Mouse (Mus musculus): Measurements from ENCODE around the gene Ndufa7. TPM values are rescaled to one million over a fixed set of nuclear protein-coding genes. Genes with fewer than 3 reads are reported as not detected.
"Not testable (repeated sequence)": the region's sequence is repeated elsewhere in the genome, so short reads cannot be mapped to it uniquely, and the experiment has no call there.

Gene Ndufa7
- polyA plus RNA-seq, 1 experiment from 2014 or later: 592 TPM

- Histone ChIP-seq H3K9me3 (ENCODE audit: control insufficient read depth, low read depth, low read length) (no peaks in the 10 kb centered on the region), H3K27ac (ENCODE audit: low read length) (no peak overlapping the region), H3K27me3 (ENCODE audit: control insufficient read depth, insufficient read depth, low read length) (no peaks in the 10 kb centered on the region), H3K4me2 (replicated peaks; ENCODE audit: low read depth, low read length) (peak overlapping the region; percentile 92), H3K4me1 (ENCODE audit: control insufficient read depth, insufficient read depth, low read length) (peaks cover 10% of the 10 kb centered on the region; the same call in 1 of the 2 replicates), H3K36me3 (ENCODE audit: control insufficient read depth, insufficient read depth, low read length) (peaks cover 22% of the 10 kb centered on the region; the same call in 1 of the 2 replicates), H3K4me3 (ENCODE audit: low read depth, low read length) (peak overlapping the region; percentile 48; the same call in 1 of the 2 replicates), H3K9ac (replicated peaks; ENCODE audit: low read depth, low read length) (peak overlapping the region; percentile 71; the same call in 1 of the 2 replicates)
- ATAC-seq (ENCODE audit: insufficient number of reproducible peaks, insufficient read depth, low FRiP score, low read depth): no peak
- 59% methylated on average over 5 of the region's 5 CpGs for WGBS
Measured at GRCm38 (mm10) chr17:33816612-33817011, 7.8 kb upstream of the Ndufa7 start.

GRCm38 (mm10) chr17:33817184-33817968 is 7.0 kb upstream of the Ndufa7 start:
- Histone ChIP-seq H3K9ac (replicated peaks; ENCODE audit: low read depth, low read length) (peak overlapping the region; percentile 71), H3K27ac (ENCODE audit: low read length) (peak overlapping the region; percentile 85), H3K27me3 (ENCODE audit: control insufficient read depth, insufficient read depth, low read length) (no peaks in the 10 kb centered on the region), H3K4me2 (replicated peaks; ENCODE audit: low read depth, low read length) (peak overlapping the region; percentile 92), H3K9me3 (ENCODE audit: control insufficient read depth, low read depth, low read length) (no peaks in the 10 kb centered on the region), H3K4me3 (ENCODE audit: low read depth, low read length) (peak overlapping the region; percentile 48), H3K36me3 (ENCODE audit: control insufficient read depth, insufficient read depth, low read length) (peaks cover 30% of the 10 kb centered on the region), H3K4me1 (ENCODE audit: control insufficient read depth, insufficient read depth, low read length) (peaks cover 10% of the 10 kb centered on the region)
- ATAC-seq (ENCODE audit: insufficient number of reproducible peaks, insufficient read depth, low FRiP score, low read depth): peak; percentile 97
- under 1% methylated on average over 89 of the region's 89 CpGs for WGBS

- Histone ChIP-seq H3K4me3 (ENCODE audit: low read depth, low read length) (peak overlapping the region; percentile 48), H3K27me3 (ENCODE audit: control insufficient read depth, insufficient read depth, low read length) (no peaks in the 10 kb centered on the region), H3K9ac (replicated peaks; ENCODE audit: low read depth, low read length) (peak overlapping the region; percentile 71; the same call in 1 of the 2 replicates), H3K4me1 (ENCODE audit: control insufficient read depth, insufficient read depth, low read length) (peaks cover 14% of the 10 kb centered on the region), H3K27ac (ENCODE audit: low read length) (peak overlapping the region; percentile 70; the same call in 1 of the 2 replicates), H3K9me3 (ENCODE audit: control insufficient read depth, low read depth, low read length) (no peaks in the 10 kb centered on the region), H3K36me3 (ENCODE audit: control insufficient read depth, insufficient read depth, low read length) (peaks cover 35% of the 10 kb centered on the region), H3K4me2 (replicated peaks; ENCODE audit: low read depth, low read length) (peak overlapping the region; percentile 92)
- peak; percentile 15 for ATAC-seq (ENCODE audit: insufficient number of reproducible peaks, insufficient read depth, low FRiP score, low read depth)
- 15% methylated on average over 33 of the region's 33 CpGs for WGBS
Measured at GRCm38 (mm10) chr17:33817969-33818643, 6.3 kb upstream of the Ndufa7 start.

- no peak for ATAC-seq (ENCODE audit: insufficient number of reproducible peaks, insufficient read depth, low FRiP score, low read depth)
Measured at GRCm38 (mm10) chr17:33822436-33822959, 1.9 kb upstream of the Ndufa7 start.

GRCm38 (mm10) chr17:33823171-33823570 is 1.2 kb upstream of the Ndufa7 start:
- peak overlapping the region; percentile 12; the same call in 1 of the 2 replicates for H3K27ac ChIP-seq (ENCODE audit: low read length)
- not testable (repeated sequence) for ATAC-seq (ENCODE audit: insufficient number of reproducible peaks, insufficient read depth, low FRiP score, low read depth); H3K27me3 ChIP-seq (ENCODE audit: control insufficient read depth, insufficient read depth, low read length); H3K9me3 ChIP-seq (ENCODE audit: control insufficient read depth, low read depth, low read length)
- peak overlapping the region; percentile 69 for H3K4me3 ChIP-seq (ENCODE audit: low read depth, low read length)
- peak overlapping the region; percentile 92 for H3K4me2 ChIP-seq (replicated peaks; ENCODE audit: low read depth, low read length)
- H3K4me1 ChIP-seq (ENCODE audit: control insufficient read depth, insufficient read depth, low read length): peaks cover 13% of the 10 kb centered on the region
- H3K9ac ChIP-seq (replicated peaks; ENCODE audit: low read depth, low read length): peak overlapping the region; percentile 83
- H3K36me3 ChIP-seq (ENCODE audit: control insufficient read depth, insufficient read depth, low read length): peaks cover 35% of the 10 kb centered on the region
- 77% methylated on average over 8 of the region's 8 CpGs for WGBS

More at GRCm38 (mm10) chr17:33822436-33822959, 1.9 kb upstream of the Ndufa7 start:
- Histone ChIP-seq H3K4me2 (replicated peaks; ENCODE audit: low read depth, low read length) (peak overlapping the region; percentile 92; the same call in 1 of the 2 replicates), H3K27ac (ENCODE audit: low read length) (no peak overlapping the region), H3K4me3 (ENCODE audit: low read depth, low read length) (no peak overlapping the region), H3K9ac (replicated peaks; ENCODE audit: low read depth, low read length) (no peak overlapping the region), H3K36me3 (ENCODE audit: control insufficient read depth, insufficient read depth, low read length) (peaks cover 35% of the 10 kb centered on the region), H3K4me1 (ENCODE audit: control insufficient read depth, insufficient read depth, low read length) (peaks cover 17% of the 10 kb centered on the region), H3K27me3 (ENCODE audit: control insufficient read depth, insufficient read depth, low read length) (no peaks in the 10 kb centered on the region), H3K9me3 (ENCODE audit: control insufficient read depth, low read depth, low read length) (no peaks in the 10 kb centered on the region)
- 82% methylated on average over 1 of the region's 1 CpGs for WGBS

- H3K9me3 ChIP-seq (ENCODE audit: control insufficient read depth, low read depth, low read length); H3K27me3 ChIP-seq (ENCODE audit: control insufficient read depth, insufficient read depth, low read length); ATAC-seq (ENCODE audit: insufficient number of reproducible peaks, insufficient read depth, low FRiP score, low read depth): not testable (repeated sequence)
- Histone ChIP-seq H3K9ac (replicated peaks; ENCODE audit: low read depth, low read length) (peak overlapping the region; percentile 85), H3K4me1 (ENCODE audit: control insufficient read depth, insufficient read depth, low read length) (peaks cover 12% of the 10 kb centered on the region), H3K4me2 (replicated peaks; ENCODE audit: low read depth, low read length) (peak overlapping the region; percentile 63), H3K27ac (ENCODE audit: low read length) (peak overlapping the region; percentile 86; the same call in 1 of the 2 replicates), H3K4me3 (ENCODE audit: low read depth, low read length) (peak overlapping the region; percentile 69), H3K36me3 (ENCODE audit: control insufficient read depth, insufficient read depth, low read length) (peaks cover 34% of the 10 kb centered on the region)
- 5% methylated on average over 6 of the region's 6 CpGs for WGBS
Measured at GRCm38 (mm10) chr17:33824997-33825330, 592 bp downstream of the Ndufa7 start.

GRCm38 (mm10) chr17:33825462-33825861 is 1.1 kb downstream of the Ndufa7 start:
- WGBS: 85% methylated on average over 8 of the region's 8 CpGs
- Histone ChIP-seq H3K4me3 (ENCODE audit: low read depth, low read length) (peak overlapping the region; percentile 69), H3K27me3 (ENCODE audit: control insufficient read depth, insufficient read depth, low read length) (no peaks in the 10 kb centered on the region), H3K4me2 (replicated peaks; ENCODE audit: low read depth, low read length) (peak overlapping the region; percentile 63), H3K4me1 (ENCODE audit: control insufficient read depth, insufficient read depth, low read length) (peaks cover 12% of the 10 kb centered on the region), H3K9me3 (ENCODE audit: control insufficient read depth, low read depth, low read length) (no peaks in the 10 kb centered on the region), H3K36me3 (ENCODE audit: control insufficient read depth, insufficient read depth, low read length) (peaks cover 34% of the 10 kb centered on the region), H3K9ac (replicated peaks; ENCODE audit: low read depth, low read length) (peak overlapping the region; percentile 85), H3K27ac (ENCODE audit: low read length) (no peak overlapping the region)
- no peak for ATAC-seq (ENCODE audit: insufficient number of reproducible peaks, insufficient read depth, low FRiP score, low read depth)

GRCm38 (mm10) chr17:33826850-33827249 is 2.5 kb downstream of the Ndufa7 start:
- peaks cover 30% of the 10 kb centered on the region for H3K36me3 ChIP-seq (ENCODE audit: control insufficient read depth, insufficient read depth, low read length)
- no peak overlapping the region for H3K9ac ChIP-seq (replicated peaks; ENCODE audit: low read depth, low read length)
- ATAC-seq (ENCODE audit: insufficient number of reproducible peaks, insufficient read depth, low FRiP score, low read depth): no peak
- no peaks in the 10 kb centered on the region for H3K9me3 ChIP-seq (ENCODE audit: control insufficient read depth, low read depth, low read length)
- no peak overlapping the region for H3K27ac ChIP-seq (ENCODE audit: low read length)
- 0% methylated on average over 3 of the region's 3 CpGs for WGBS
- no peak overlapping the region for H3K4me3 ChIP-seq (ENCODE audit: low read depth, low read length)
- no peak overlapping the region for H3K4me2 ChIP-seq (replicated peaks; ENCODE audit: low read depth, low read length)
- peaks cover 12% of the 10 kb centered on the region for H3K4me1 ChIP-seq (ENCODE audit: control insufficient read depth, insufficient read depth, low read length)
- H3K27me3 ChIP-seq (ENCODE audit: control insufficient read depth, insufficient read depth, low read length): no peaks in the 10 kb centered on the region

Measured in stomach, embryonic 14.5 days (tissue).